Mouse (Mus musculus) forebrain, embryonic 10.5 days (tissue): Measurements from ENCODE around the gene Tmem127. TPM values are rescaled to one million over a fixed set of nuclear protein-coding genes. Genes with fewer than 3 reads are reported as not detected.

Experiments
- DNase-seq: peaks from one replicate; pipeline ENCODE4 v3.0.0-alpha.2; 2017; ENCODE audit warnings: low spot score; ENCODE audit errors: extremely low spot score
- H3K27ac ChIP-seq: fragments of 300-500 bp; sonication (generic); 2 replicates; pipeline ENCODE4 v1.5.1; 2016; ENCODE audit warnings: mild to moderate bottlenecking
- H3K27me3 ChIP-seq: fragments of 300-500 bp; sonication (generic); 2 replicates; pipeline ENCODE4 v1.6.1; 2016; ENCODE audit warnings: mild to moderate bottlenecking; ENCODE audit not compliant: poor library complexity, severe bottlenecking
- H3K36me3 ChIP-seq: fragments of 300-500 bp; sonication (generic); replicated peaks from 2 replicates; pipeline ENCODE4 v1.6.1; 2016; ENCODE audit warnings: mild to moderate bottlenecking, moderate library complexity
- H3K4me1 ChIP-seq: fragments of 300-500 bp; sonication (generic); 2 replicates; pipeline ENCODE4 v1.6.1; 2016
- H3K4me3 ChIP-seq: fragments of 300-500 bp; sonication (generic); 2 replicates; pipeline ENCODE4 v1.5.1; 2016; ENCODE audit warnings: mild to moderate bottlenecking, moderate library complexity
- H3K9me3 ChIP-seq: fragments of 300-500 bp; sonication (generic); 2 replicates; pipeline ENCODE4 v1.6.1; 2016; ENCODE audit warnings: mild to moderate bottlenecking, moderate library complexity
- WGBS: fragments of 180-500 bp; shearing (Covaris S2); methylation state at CpG from one replicate; pipeline ENCODE4 v1.1.7; 2016; 5-methylcytosine and 5-hydroxymethylcytosine counted together
- polyA plus RNA-seq: library from polyadenylated mRNA; unstranded; fragments of >200 nt; fragmentation: Nextera tagmentation; extraction: Ambion mirVana; gene quantifications from 2 replicates; pipeline ENCODE4 v1.2.1, GENCODE M21; 2016

Tmem127 gene
- polyA plus RNA-seq, 1 experiment from 2014 or later: 22.5 TPM

- no peak for DNase-seq
- Histone ChIP-seq H3K9me3 (no peaks in the 10 kb centered on the region), H3K36me3 (peaks cover 25% of the 10 kb centered on the region), H3K4me1 (peaks cover 27% of the 10 kb centered on the region), H3K4me3 (no peak overlapping the region), H3K27ac (no peak overlapping the region), H3K27me3 (no peaks in the 10 kb centered on the region)
- WGBS: 91% methylated on average over 9 of the region's 9 CpGs
These were observed 2.7 kb downstream of the Tmem127 start for GRCm38 (mm10) chr2:127250291-127251008.

GRCm38 (mm10) chr2:127251457-127251856 is 3.7 kb downstream of the Tmem127 start:
- H3K36me3 ChIP-seq: peaks cover 23% of the 10 kb centered on the region
- WGBS: 90% methylated on average over 3 of the region's 3 CpGs
- no peak for DNase-seq
- no peaks in the 10 kb centered on the region for H3K9me3 ChIP-seq
- no peak overlapping the region for H3K27ac ChIP-seq
- no peak overlapping the region for H3K4me3 ChIP-seq
- H3K4me1 ChIP-seq: peaks cover 23% of the 10 kb centered on the region
- no peaks in the 10 kb centered on the region for H3K27me3 ChIP-seq

- H3K4me3 ChIP-seq: no peak overlapping the region
- H3K27ac ChIP-seq: no peak overlapping the region
- peaks cover 18% of the 10 kb centered on the region for H3K4me1 ChIP-seq
- no peak for DNase-seq
- H3K27me3 ChIP-seq: no peaks in the 10 kb centered on the region
- H3K9me3 ChIP-seq: no peaks in the 10 kb centered on the region
- WGBS: 82% methylated on average over 3 of the region's 3 CpGs
- H3K36me3 ChIP-seq: peaks cover 28% of the 10 kb centered on the region
These were observed 4.3 kb downstream of the Tmem127 start for GRCm38 (mm10) chr2:127251880-127252527.

GRCm38 (mm10) chr2:127252787-127253186 is 5.1 kb downstream of the Tmem127 start:
- Histone ChIP-seq H3K4me1 (peaks cover 14% of the 10 kb centered on the region), H3K9me3 (no peaks in the 10 kb centered on the region), H3K27ac (no peak overlapping the region), H3K36me3 (peaks cover 36% of the 10 kb centered on the region), H3K4me3 (no peak overlapping the region), H3K27me3 (no peaks in the 10 kb centered on the region)
- 91% methylated on average over 5 of the region's 5 CpGs for WGBS
- no peak for DNase-seq

GRCm38 (mm10) chr2:127254604-127255134 is 7.0 kb downstream of the Tmem127 start:
- Histone ChIP-seq H3K27me3 (no peaks in the 10 kb centered on the region), H3K4me3 (no peak overlapping the region), H3K9me3 (no peaks in the 10 kb centered on the region), H3K36me3 (peaks cover 54% of the 10 kb centered on the region), H3K27ac (no peak overlapping the region), H3K4me1 (no peaks in the 10 kb centered on the region)
- DNase-seq: no peak
- WGBS: 83% methylated on average over 3 of the region's 3 CpGs

GRCm38 (mm10) chr2:127255294-127255693 is 7.6 kb downstream of the Tmem127 start:
- WGBS: 88% methylated on average over 6 of the region's 6 CpGs
- Histone ChIP-seq H3K4me1 (no peaks in the 10 kb centered on the region), H3K4me3 (no peak overlapping the region), H3K9me3 (no peaks in the 10 kb centered on the region), H3K27ac (no peak overlapping the region), H3K36me3 (peaks cover 57% of the 10 kb centered on the region), H3K27me3 (no peaks in the 10 kb centered on the region)
- no peak for DNase-seq

- WGBS: 87% methylated on average over 5 of the region's 5 CpGs
- Histone ChIP-seq H3K27me3 (no peaks in the 10 kb centered on the region), H3K4me3 (no peak overlapping the region), H3K27ac (no peak overlapping the region), H3K4me1 (no peaks in the 10 kb centered on the region), H3K36me3 (peaks cover 48% of the 10 kb centered on the region), H3K9me3 (no peaks in the 10 kb centered on the region)
- DNase-seq: no peak
These were observed 11.6 kb downstream of the Tmem127 start for GRCm38 (mm10) chr2:127259340-127259739.

GRCm38 (mm10) chr2:127262480-127262879 is 14.8 kb downstream of the Tmem127 start:
- no peak overlapping the region for H3K4me3 ChIP-seq
- no peaks in the 10 kb centered on the region for H3K27me3 ChIP-seq
- no peak for DNase-seq
- H3K36me3 ChIP-seq: peaks cover 28% of the 10 kb centered on the region
- H3K27ac ChIP-seq: no peak overlapping the region
- H3K9me3 ChIP-seq: no peaks in the 10 kb centered on the region
- no peaks in the 10 kb centered on the region for H3K4me1 ChIP-seq

- no peaks in the 10 kb centered on the region for H3K9me3 ChIP-seq
- no peak overlapping the region for H3K4me3 ChIP-seq
- no peaks in the 10 kb centered on the region for H3K27me3 ChIP-seq
- H3K4me1 ChIP-seq: peaks cover 15% of the 10 kb centered on the region
- 51% methylated on average over 4 of the region's 4 CpGs for WGBS
- DNase-seq: no peak
- no peak overlapping the region for H3K27ac ChIP-seq
- H3K36me3 ChIP-seq: peaks cover 6% of the 10 kb centered on the region
These were observed 20.1 kb downstream of the Tmem127 start for GRCm38 (mm10) chr2:127267854-127268253.

GRCm38 (mm10) chr2:127269491-127270299 is 22.0 kb downstream of the Tmem127 start, which contains the start of gene Stard7:
Gene Stard7, plus strand, starts transcription at chr2:127270218.
- DNase-seq: peak; percentile 96

GRCm38 (mm10) chr2:127270300-127271041 is 22.8 kb downstream of the Tmem127 start:
- WGBS: under 1% methylated on average over 75 of the region's 75 CpGs
- H3K27ac ChIP-seq: peak overlapping the region; percentile 98
- no peaks in the 10 kb centered on the region for H3K9me3 ChIP-seq
- H3K36me3 ChIP-seq: peaks cover 12% of the 10 kb centered on the region
- peak; percentile 81 for DNase-seq
- H3K4me1 ChIP-seq: peaks cover 25% of the 10 kb centered on the region
- H3K4me3 ChIP-seq: peak overlapping the region; percentile 99
- H3K27me3 ChIP-seq: no peaks in the 10 kb centered on the region

More at GRCm38 (mm10) chr2:127269491-127270299, 22.0 kb downstream of the Tmem127 start, which contains the start of gene Stard7:
- Histone ChIP-seq H3K27ac (peak within 1 kb of the TSS; percentile 98), H3K9me3 (no peaks in the 10 kb centered on the region), H3K36me3 (peaks cover 12% of the 10 kb centered on the region), H3K4me3 (peak within 1 kb of the TSS; percentile 99), H3K27me3 (no peaks in the 10 kb centered on the region), H3K4me1 (peaks cover 17% of the 10 kb centered on the region)
- under 1% methylated on average over 49 of the region's 49 CpGs for WGBS

GRCm38 (mm10) chr2:127271042-127271515 is 23.4 kb downstream of the Tmem127 start:
- no peak for DNase-seq
- WGBS: 23% methylated on average over 8 of the region's 8 CpGs
- H3K27me3 ChIP-seq: no peaks in the 10 kb centered on the region
- H3K9me3 ChIP-seq: no peaks in the 10 kb centered on the region
- peaks cover 12% of the 10 kb centered on the region for H3K36me3 ChIP-seq
- peak overlapping the region; percentile 99 for H3K4me3 ChIP-seq
- peak overlapping the region; percentile 98 for H3K27ac ChIP-seq
- H3K4me1 ChIP-seq: peaks cover 28% of the 10 kb centered on the region
